Mouse (Mus musculus) small intestine, adult 2 months (tissue): Measurements from ENCODE around the gene Reg4. TPM values are rescaled to one million over a fixed set of nuclear protein-coding genes. Genes with fewer than 3 reads are reported as not detected.

Source experiments
- H3K27ac ChIP-seq: fragments of 200-500 bp; 2 replicates; pipeline ENCODE4 v1.5.1; 2012; ENCODE audit warnings: low read depth, low read length, control low read depth, inconsistent platforms; ENCODE audit not compliant: insufficient read depth
- H3K27me3 ChIP-seq: fragments of 200-500 bp; 2 replicates; pipeline ENCODE4 v1.6.1; 2012; ENCODE audit warnings: mild to moderate bottlenecking, moderate library complexity, low read length, inconsistent platforms; ENCODE audit not compliant: control insufficient read depth, insufficient read depth
- H3K36me3 ChIP-seq: fragments of 200-500 bp; 2 replicates; pipeline ENCODE4 v1.6.1; 2012; ENCODE audit warnings: mild to moderate bottlenecking, low read length, control low read depth, inconsistent platforms; ENCODE audit not compliant: control insufficient read depth, insufficient read depth
- H3K4me1 ChIP-seq: fragments of 200-500 bp; 2 replicates; pipeline ENCODE4 v1.6.1; 2012; ENCODE audit warnings: low read length, inconsistent platforms, mixed read lengths; ENCODE audit not compliant: control insufficient read depth, insufficient read depth, insufficient read length
- H3K4me3 ChIP-seq: fragments of 200-500 bp; 2 replicates; pipeline ENCODE4 v1.5.1; 2012; ENCODE audit warnings: low read depth, mild to moderate bottlenecking, control low read depth, inconsistent platforms, low read length, moderate library complexity
- CTCF ChIP-seq: fragments of 200-500 bp; IDR thresholded peaks from 2 replicates; pipeline ENCODE4 v1.5.1; 2012; ENCODE audit warnings: low read depth, mild to moderate bottlenecking, control low read depth, inconsistent platforms, low read length, moderate library complexity, mixed read lengths; ENCODE audit not compliant: insufficient replicate concordance, insufficient read length; ENCODE audit errors: extremely low read depth
- POLR2A ChIP-seq: fragments of 200-500 bp; IDR thresholded peaks from 2 replicates; pipeline ENCODE4 v1.6.1; 2012; ENCODE audit warnings: low read depth, mild to moderate bottlenecking, control low read depth, inconsistent platforms, low read length, moderate library complexity
- WGBS: fragments of 180-500 bp; shearing (Covaris S2); methylation state at CpG from one replicate; pipeline ENCODE4 v1.1.7; 2018; 5-methylcytosine and 5-hydroxymethylcytosine counted together
- polyA plus RNA-seq: library from polyadenylated mRNA; depleted of rRNA; stranded (reverse); fragments of >200 nt; gene quantifications from 2 replicates; pipeline ENCODE4 v1.2.3, GENCODE M21; 2012; rRNA removed

Gene Reg4
- polyA plus RNA-seq, 1 experiment = 67.3 TPM

DNA sequence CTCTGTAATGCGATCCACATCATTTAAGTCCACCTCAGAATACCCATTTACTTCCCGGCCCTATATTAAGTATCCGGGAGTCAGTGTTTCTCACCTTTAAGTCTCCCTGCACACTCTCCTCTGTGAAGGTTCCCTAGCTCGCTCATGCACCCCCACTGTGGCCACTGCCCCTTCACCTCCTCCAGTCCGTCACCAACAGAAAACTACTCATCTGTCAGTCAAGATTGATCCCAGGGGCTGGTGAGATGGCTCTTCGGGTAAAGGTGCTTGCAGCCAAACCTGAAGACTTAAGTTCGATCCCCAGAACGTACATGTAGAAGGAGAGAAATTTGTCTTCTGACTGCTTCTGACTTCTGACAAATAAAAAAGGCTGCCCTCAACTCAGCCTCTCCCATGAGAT, 60.5 kb downstream of the Reg4 start:
- no peak overlapping the region for H3K27ac ChIP-seq
- TF ChIP-seq POLR2A = no peak
- TF ChIP-seq CTCF = no peak
- peaks cover 9% of the 10 kb centered on the region; the same call in 1 of the 2 replicates for H3K4me1 ChIP-seq
- no peak overlapping the region for H3K4me3 ChIP-seq
- no peaks in the 10 kb centered on the region for H3K27me3 ChIP-seq
- 80% methylated on average over 8 of the region's 8 CpGs for WGBS
- H3K36me3 ChIP-seq = no peaks in the 10 kb centered on the region

DNA sequence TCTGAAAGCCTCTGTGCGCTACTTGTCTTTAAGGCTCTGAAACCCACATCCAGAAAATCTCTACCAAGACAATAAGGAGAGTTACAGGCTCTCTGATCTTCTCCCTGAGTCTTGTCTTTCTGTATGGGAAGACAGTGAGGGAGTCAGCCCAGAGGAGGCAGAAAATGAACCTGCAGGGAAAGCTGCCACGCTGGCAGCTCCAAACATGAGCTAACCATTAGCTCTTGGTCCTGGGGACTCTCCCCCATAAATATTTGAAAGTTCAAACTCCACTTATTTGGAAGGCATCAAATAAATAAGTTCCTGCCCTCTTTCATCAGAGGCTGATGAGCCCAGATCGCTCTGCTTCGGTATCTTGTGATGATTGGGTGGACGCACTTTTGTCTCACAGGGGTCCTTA, 61.2 kb downstream of the Reg4 start:
- WGBS = 49% methylated on average over 5 of the region's 5 CpGs
- TF ChIP-seq CTCF (no peak), POLR2A (no peak)
- no peak overlapping the region for H3K4me3 ChIP-seq

More for the DNA sequence above, 61.2 kb downstream of the Reg4 start:
- Histone ChIP-seq H3K27me3 (no peaks in the 10 kb centered on the region), H3K27ac (no peak overlapping the region), H3K4me1 (peaks cover 9% of the 10 kb centered on the region; the same call in 1 of the 2 replicates), H3K36me3 (no peaks in the 10 kb centered on the region)

Other genes with a start within 250 kb of the Reg4 start
- gene Notch2, start 208.6 kb upstream of the Reg4 start, polyA plus RNA-seq = 5.6 and 6.6 TPM in 2 replicates
- not detected in 2 replicates for gene Adam30, start 61.5 kb upstream of the Reg4 start, polyA plus RNA-seq
- gene Hmgcs2, start 58.3 kb downstream of the Reg4 start, polyA plus RNA-seq = 4.2 and 5.1 TPM in 2 replicates
- 18.4 and 35.8 TPM in 2 replicates for gene Phgdh, start 117.8 kb downstream of the Reg4 start, polyA plus RNA-seq
- gene Zfp697, start 160.3 kb downstream of the Reg4 start, polyA plus RNA-seq = 0.71 and 0.89 TPM in 2 replicates
- gene Gm4450, start 235.0 kb downstream of the Reg4 start, polyA plus RNA-seq = not detected in 2 replicates